Mouse (Mus musculus) embryo, embryonic 11.5 days (tissue): Measurements from ENCODE around the gene Acot10.
"Not testable (repeated sequence)": the region's sequence is repeated elsewhere in the genome, so short reads cannot be mapped to it uniquely, and the experiment has no call there.

Experiments used
- DNase-seq: peaks from one replicate; pipeline ENCODE4 v3.0.0-alpha.2; 2012; ENCODE audit warnings: low read depth, low spot score

Acot10 gene

GRCm38 (mm10) chr15:20666650-20667049, at the start of gene Acot10:
Gene Acot10 (minus strand): TSS chr15:20666750.
- no peak for DNase-seq

- DNase-seq = no peak
Measured at GRCm38 (mm10) chr15:20711859-20712258, 45.3 kb upstream of the Acot10 start.

- no peak for DNase-seq
Measured at GRCm38 (mm10) chr15:20696229-20696628, 29.7 kb upstream of the Acot10 start.

- DNase-seq = no peak
Measured at GRCm38 (mm10) chr15:20684200-20684599, 17.6 kb upstream of the Acot10 start.

GRCm38 (mm10) chr15:20682719-20683118, 16.2 kb upstream of the Acot10 start:
- no peak for DNase-seq

GRCm38 (mm10) chr15:20669507-20669906, 3.0 kb upstream of the Acot10 start:
- DNase-seq = not testable (repeated sequence)

GRCm38 (mm10) chr15:20667989-20668388, 1.4 kb upstream of the Acot10 start:
- DNase-seq = no peak

GRCm38 (mm10) chr15:20667350-20667749, 800 bp upstream of the Acot10 start:
- no peak for DNase-seq

GRCm38 (mm10) chr15:20660221-20660620, 6.3 kb downstream of the Acot10 start:
- no peak for DNase-seq

- no peak for DNase-seq
Measured at GRCm38 (mm10) chr15:20642905-20643414, 23.6 kb downstream of the Acot10 start.

GRCm38 (mm10) chr15:20639155-20639554, 27.4 kb downstream of the Acot10 start:
- no peak for DNase-seq

GRCm38 (mm10) chr15:20634593-20634992, 32.0 kb downstream of the Acot10 start:
- DNase-seq = no peak
